Mouse (Mus musculus) hindbrain, postnatal 0 days (tissue): Measurements from ENCODE around the gene Cacnb3. TPM values are rescaled to one million over a fixed set of nuclear protein-coding genes. Genes with fewer than 3 reads are reported as not detected.
A peak's percentile ranks its signal among the peaks of the same experiment; 100 is the strongest.

Experiments used
- ATAC-seq: fragments of 200-750 bp; cut with Nextera tagmentation; 2 replicates; pipeline ENCODE4 v1.8.0; 2017; ENCODE audit warnings: mild to moderate bottlenecking, moderate TSS enrichment, moderate library complexity
- DNase-seq: peaks from one replicate; pipeline ENCODE4 v3.0.0-alpha.2; 2015; ENCODE audit warnings: low spot score
- H3K27ac ChIP-seq: fragments of 300-500 bp; sonication (generic); 2 replicates; pipeline ENCODE4 v1.5.1; 2014; ENCODE audit warnings: mild to moderate bottlenecking
- H3K27me3 ChIP-seq: fragments of 300-500 bp; sonication (generic); 2 replicates; pipeline ENCODE4 v1.6.1; 2014; ENCODE audit warnings: low read length, mixed read lengths; ENCODE audit not compliant: insufficient read depth
- H3K36me3 ChIP-seq: fragments of 300-500 bp; sonication (generic); 2 replicates; pipeline ENCODE4 v1.6.1; 2014; ENCODE audit warnings: low read length, mixed read lengths; ENCODE audit not compliant: insufficient read depth
- H3K4me1 ChIP-seq: fragments of 300-500 bp; sonication (generic); 2 replicates; pipeline ENCODE4 v1.6.1; 2014; ENCODE audit warnings: antibody characterized with exemption, low read length, mixed read lengths; ENCODE audit not compliant: insufficient read depth
- H3K4me2 ChIP-seq: fragments of 300-500 bp; sonication (generic); 2 replicates; pipeline ENCODE4 v1.6.1; 2014; ENCODE audit warnings: low read depth, mild to moderate bottlenecking, low read length, moderate library complexity, mixed read lengths
- H3K4me3 ChIP-seq: fragments of 300-500 bp; sonication (generic); 2 replicates; pipeline ENCODE4 v1.5.1; 2014; ENCODE audit warnings: low read length
- H3K9ac ChIP-seq: fragments of 300-500 bp; sonication (generic); replicated peaks from 2 replicates; pipeline ENCODE4 v1.6.1; 2014; ENCODE audit warnings: mild to moderate bottlenecking, low read length, moderate library complexity, mixed read lengths
- H3K9me3 ChIP-seq: fragments of 300-500 bp; sonication (generic); 2 replicates; pipeline ENCODE4 v1.6.1; 2016; ENCODE audit warnings: low read length, mixed read lengths
- CTCF ChIP-seq: IDR thresholded peaks from 2 replicates; pipeline ENCODE4 v1.5.1; 2016; ENCODE audit warnings: antibody characterized with exemption, control low read depth, low read depth
- WGBS: fragments of 180-500 bp; shearing (Covaris S2); extraction: QIAGEN DNeasy Blood & Tissue Kit; methylation state at CpG from one replicate; pipeline ENCODE4 v1.1.7; 2014; 5-methylcytosine and 5-hydroxymethylcytosine counted together
- polyA plus RNA-seq: library from polyadenylated mRNA; unstranded; fragments of >200 nt; fragmentation: Nextera tagmentation; extraction: Ambion mirVana; gene quantifications from 2 replicates; pipeline ENCODE4 v1.2.1, GENCODE M21; 2015
- total RNA-seq: library from RNA; depleted of rRNA; stranded (reverse); fragments of >200 nt; gene quantifications from 2 replicates; pipeline ENCODE4 v1.2.3, GENCODE M21; 2014

Cacnb3 gene
- total and polyA plus RNA-seq, 2 experiments from 2014 or later, result 83.1 to 166 TPM

- WGBS, result 74% methylated on average over 7 of the region's 7 CpGs
- Histone ChIP-seq H3K4me1 (peaks cover 9% of the 10 kb centered on the region), H3K9me3 (no peaks in the 10 kb centered on the region), H3K36me3 (no peaks in the 10 kb centered on the region), H3K27me3 (no peaks in the 10 kb centered on the region), H3K27ac (no peak overlapping the region), H3K4me3 (no peak overlapping the region), H3K9ac (no peak overlapping the region), H3K4me2 (no peak overlapping the region)
- no peak for TF ChIP-seq CTCF
- ATAC-seq, result no peak
- DNase-seq, result no peak
Measured at GRCm38 (mm10) chr15:98626487-98627212, 4.0 kb upstream of the Cacnb3 start.

- peak overlapping the region; percentile 20; the same call in 1 of the 2 replicates for H3K27ac ChIP-seq
- 0 out of 2 replicates have a peak overlapping the region, but pooled peaks have one; percentile 13 for H3K9ac ChIP-seq
- peaks cover 22% of the 10 kb centered on the region for H3K4me1 ChIP-seq
- H3K4me3 ChIP-seq, result 0 out of 2 replicates have a peak overlapping the region, but pooled peaks have one; percentile 11
- WGBS, result 4% methylated on average over 20 of the region's 20 CpGs
- H3K9me3 ChIP-seq, result no peaks in the 10 kb centered on the region
- peak overlapping the region; percentile 38 for H3K4me2 ChIP-seq
- no peaks in the 10 kb centered on the region for H3K36me3 ChIP-seq
- DNase-seq (peak; percentile 64), ATAC-seq (peak; percentile 22; the same call in 1 of the 2 replicates)
- no peak for TF ChIP-seq CTCF
- no peaks in the 10 kb centered on the region for H3K27me3 ChIP-seq
Measured at GRCm38 (mm10) chr15:98628589-98629254, 1.9 kb upstream of the Cacnb3 start.

- Histone ChIP-seq H3K4me3 (no peak overlapping the region), H3K4me2 (no peak overlapping the region), H3K36me3 (no peaks in the 10 kb centered on the region), H3K9ac (no peak overlapping the region), H3K4me1 (peaks cover 22% of the 10 kb centered on the region), H3K27ac (no peak overlapping the region), H3K27me3 (no peaks in the 10 kb centered on the region), H3K9me3 (no peaks in the 10 kb centered on the region)
- ATAC-seq (no peak), DNase-seq (no peak)
- WGBS, result 49% methylated on average over 6 of the region's 6 CpGs
- TF ChIP-seq CTCF, result no peak
Measured at GRCm38 (mm10) chr15:98629464-98629863, 1.2 kb upstream of the Cacnb3 start.

- ATAC-seq, result peak; percentile 44
- peak overlapping the region; percentile 83 for H3K9ac ChIP-seq
- H3K4me3 ChIP-seq, result peak overlapping the region; percentile 69
- no peaks in the 10 kb centered on the region for H3K36me3 ChIP-seq
- no peaks in the 10 kb centered on the region for H3K27me3 ChIP-seq
- peak; percentile 86 for DNase-seq
- H3K27ac ChIP-seq, result peak overlapping the region; percentile 62; the same call in 1 of the 2 replicates
- peak; percentile 94 for TF ChIP-seq CTCF
- H3K4me2 ChIP-seq, result peak overlapping the region; percentile 72
- H3K4me1 ChIP-seq, result peaks cover 27% of the 10 kb centered on the region
- no peaks in the 10 kb centered on the region for H3K9me3 ChIP-seq
- under 1% methylated on average over 18 of the region's 18 CpGs for WGBS
Measured at GRCm38 (mm10) chr15:98631493-98631892, 853 bp downstream of the Cacnb3 start.

- peak overlapping the region; percentile 62; the same call in 1 of the 2 replicates for H3K27ac ChIP-seq
- DNase-seq, result peak; percentile 67
- H3K36me3 ChIP-seq, result no peaks in the 10 kb centered on the region
- peaks cover 33% of the 10 kb centered on the region for H3K4me1 ChIP-seq
- H3K27me3 ChIP-seq, result no peaks in the 10 kb centered on the region
- under 1% methylated on average over 25 of the region's 25 CpGs for WGBS
- no peak for TF ChIP-seq CTCF
- H3K9ac ChIP-seq, result peak overlapping the region; percentile 83
- H3K9me3 ChIP-seq, result no peaks in the 10 kb centered on the region
- H3K4me3 ChIP-seq, result peak overlapping the region; percentile 69
- peak overlapping the region; percentile 72 for H3K4me2 ChIP-seq
- ATAC-seq, result peak; percentile 25; the same call in 1 of the 2 replicates
Measured at GRCm38 (mm10) chr15:98632107-98632744, 1.6 kb downstream of the Cacnb3 start.

- peaks cover 33% of the 10 kb centered on the region for H3K4me1 ChIP-seq
- 0% methylated on average over 4 of the region's 4 CpGs for WGBS
Measured at GRCm38 (mm10) chr15:98632921-98633320, 2.3 kb downstream of the Cacnb3 start.

More at GRCm38 (mm10) chr15:98632921-98633320, 2.3 kb downstream of the Cacnb3 start:
- Histone ChIP-seq H3K27ac (peak overlapping the region; percentile 62; the same call in 1 of the 2 replicates), H3K9me3 (no peaks in the 10 kb centered on the region), H3K4me3 (peak overlapping the region; percentile 69), H3K4me2 (peak overlapping the region; percentile 72), H3K36me3 (no peaks in the 10 kb centered on the region), H3K27me3 (no peaks in the 10 kb centered on the region), H3K9ac (peak overlapping the region; percentile 83)
- no peak for DNase-seq
- no peak for TF ChIP-seq CTCF
- ATAC-seq, result no peak
